ENCODE assay signal across 10 mouse cellular contexts in the genomic region with DNA sequence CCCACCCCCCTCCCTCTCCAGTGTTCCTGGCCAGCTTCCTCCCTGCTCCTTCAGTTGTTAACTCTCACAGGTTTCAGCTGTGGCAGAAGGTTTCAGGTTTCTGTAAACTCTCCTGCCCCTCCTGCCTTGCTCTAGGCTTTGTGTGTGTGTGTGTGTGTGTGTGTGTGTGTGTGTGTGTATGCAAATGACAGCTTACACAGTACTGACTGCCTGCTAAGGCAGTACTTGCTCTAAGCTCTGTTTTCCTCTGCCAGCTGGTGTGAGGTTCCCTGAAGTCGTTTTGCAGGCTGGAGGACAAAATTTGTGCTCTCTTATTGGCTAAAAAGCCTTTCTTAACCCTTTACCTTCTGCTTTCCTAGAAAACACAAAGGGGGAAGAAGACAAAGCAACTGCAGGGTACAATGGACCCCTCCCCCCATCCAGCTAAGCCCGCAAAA. TPM values are rescaled to one million over a fixed set of nuclear protein-coding genes. Genes with fewer than 3 reads are reported as not detected.
DNase-seq lines count a peak whose midpoint lies in the region; ATAC-seq lines count a peak whose summit lies in the region.
"Had no signal": no experiment of that assay in that cellular context is flagged by ENCODE, and none has a peak within 500 bp of the region (broad histone marks: within the 10 kb centered on the region; RNA-seq: fewer than 3 reads in every experiment).

No protein-coding gene starts in this region.

- no peaks in the 10 kb centered on the region for H3K9me3 ChIP-seq in heart, embryonic 10.5 days
- no peaks in the 10 kb centered on the region for H3K9me3 ChIP-seq in forebrain, embryonic 16.5 days (ENCODE audit: control insufficient read depth, low read length)
- H3K9me3 ChIP-seq: heart, embryonic 13.5 days had no signal

- intact Hi-C loops in heart, postnatal 14 days (cut with DNase I): no loop called here

- DNase-seq in heart, embryonic 10.5 days (ENCODE audit: low spot score): no peak
- no peak for DNase-seq in heart, postnatal 14 days
- DNase-seq in R1 (ENCODE audit: low read depth, low spot score): peak; percentile 50
- peak; percentile 7 for DNase-seq in lung, postnatal 10 days
- DNase-seq in frontal cortex, postnatal 25 days (ENCODE audit: low spot score in 2 of 2): no peak
- DNase-seq in thymus, postnatal 4 days: no peak
- DNase-seq in thymus, postnatal 25 days: no peak

- H3K9ac ChIP-seq in forebrain, embryonic 16.5 days (replicated peaks; ENCODE audit: low read depth, low read length): no peak overlapping the region
- H3K9ac ChIP-seq: heart, embryonic 13.5 days had no signal

- peak; percentile 58 for ATAC-seq in forebrain, embryonic 16.5 days

- H3K27ac ChIP-seq in heart, embryonic 10.5 days: peak overlapping the region; percentile 29; the same call in 1 of the 2 replicates
- H3K27ac ChIP-seq in forebrain, embryonic 16.5 days (ENCODE audit: low read length): no peak overlapping the region
- H3K27ac ChIP-seq: heart, embryonic 13.5 days had no signal

- no peak overlapping the region for H3K4me3 ChIP-seq in heart, embryonic 10.5 days
- no peak overlapping the region for H3K4me3 ChIP-seq in forebrain, embryonic 16.5 days (replicated peaks; ENCODE audit: low read length)
- H3K4me3 ChIP-seq: heart, embryonic 13.5 days had no signal

- no peak overlapping the region for H3K4me2 ChIP-seq in forebrain, embryonic 16.5 days (ENCODE audit: low read length)
- H3K4me2 ChIP-seq: heart, embryonic 13.5 days had no signal

- H3K27me3 ChIP-seq in heart, embryonic 10.5 days (ENCODE audit: insufficient read depth, poor library complexity, severe bottlenecking): no peaks in the 10 kb centered on the region
- H3K27me3 ChIP-seq in forebrain, embryonic 16.5 days (replicated peaks; ENCODE audit: control insufficient read depth, insufficient read depth, low read length): no peaks in the 10 kb centered on the region
- H3K27me3 ChIP-seq: heart, embryonic 13.5 days had no signal

- peaks cover 4% of the 10 kb centered on the region; the same call in 1 of the 2 replicates for H3K4me1 ChIP-seq in heart, embryonic 10.5 days
- no peaks in the 10 kb centered on the region for H3K4me1 ChIP-seq in forebrain, embryonic 16.5 days (replicated peaks; ENCODE audit: control insufficient read depth, insufficient read depth, low read length)
- H3K4me1 ChIP-seq: heart, embryonic 13.5 days had no signal

- 15% methylated on average over 2 of the region's 2 CpGs for WGBS in heart, embryonic 10.5 days
- 4% methylated on average over 2 of the region's 2 CpGs for WGBS in forebrain, embryonic 16.5 days

- no peaks in the 10 kb centered on the region for H3K36me3 ChIP-seq in heart, embryonic 10.5 days
- no peaks in the 10 kb centered on the region for H3K36me3 ChIP-seq in forebrain, embryonic 16.5 days (ENCODE audit: control insufficient read depth, insufficient read depth)
- H3K36me3 ChIP-seq: heart, embryonic 13.5 days had no signal

RNA-seq across cellular contexts. Expression of a gene that starts 8.9 kb away (rescaled TPM):
- polyA plus RNA-seq in heart, embryonic 10.5 days (2016; fragmentation: Nextera tagmentation; extraction: Ambion mirVana): not detected in 2 replicates
- total RNA-seq in heart, postnatal 14 days (2021): not detected
- not detected in 2 replicates for polyA plus RNA-seq in forebrain, embryonic 16.5 days (2015; fragmentation: Nextera tagmentation; extraction: Ambion mirVana)
- total RNA-seq: megakaryocyte-erythroid progenitor cell, adult 5-6 weeks had no signal
- polyA plus RNA-seq: heart, embryonic 13.5 days had no signal

RNA-seq across cellular contexts. Expression of a gene that starts 40.7 kb away (rescaled TPM):
- polyA plus RNA-seq in heart, embryonic 10.5 days (2016; fragmentation: Nextera tagmentation; extraction: Ambion mirVana): 0.16 TPM in 1 of 2 replicates, not detected in the other
- total RNA-seq in heart, postnatal 14 days (2021): not detected
- not detected in 2 replicates for polyA plus RNA-seq in forebrain, embryonic 16.5 days (2015; fragmentation: Nextera tagmentation; extraction: Ambion mirVana)
- total RNA-seq: megakaryocyte-erythroid progenitor cell, adult 5-6 weeks had no signal
- polyA plus RNA-seq: heart, embryonic 13.5 days had no signal

RNA-seq across cellular contexts. Expression of a gene that starts 42.4 kb away (rescaled TPM):
- not detected in 2 replicates for polyA plus RNA-seq in heart, embryonic 10.5 days (2016; fragmentation: Nextera tagmentation; extraction: Ambion mirVana)
- not detected for total RNA-seq in heart, postnatal 14 days (2021)
- polyA plus RNA-seq in forebrain, embryonic 16.5 days (2015; fragmentation: Nextera tagmentation; extraction: Ambion mirVana): not detected in 2 replicates
- total RNA-seq: megakaryocyte-erythroid progenitor cell, adult 5-6 weeks had no signal
- polyA plus RNA-seq: heart, embryonic 13.5 days had no signal

Comparison
In these comparisons a context has a peak if more than half of its experiments do, and no peak if none do; other contexts are left out.
1. DNase-seq: peak in R1 (single experiment) and lung, postnatal 10 days (single experiment); none in heart, embryonic 10.5 days (single experiment), heart, postnatal 14 days (0 of 2), frontal cortex, postnatal 25 days (0 of 2), thymus, postnatal 4 days (single experiment) and thymus, postnatal 25 days (single experiment).